Mouse (Mus musculus): Measurements from ENCODE around the gene Disp2. TPM values are rescaled to one million over a fixed set of nuclear protein-coding genes. Genes with fewer than 3 reads are reported as not detected.

The Disp2 gene
- polyA plus RNA-seq, 1 experiment from 2014 or later, result 18.0 TPM

- Histone ChIP-seq H3K4me3 (ENCODE audit: low read depth, low read length) (no peak overlapping the region), H3K9ac (ENCODE audit: low read length) (no peak overlapping the region), H3K36me3 (ENCODE audit: control insufficient read depth, insufficient read depth, low read length) (peaks cover 10% of the 10 kb centered on the region; the same call in 1 of the 2 replicates), H3K27me3 (replicated peaks; ENCODE audit: control insufficient read depth, insufficient read depth, low read length) (no peaks in the 10 kb centered on the region), H3K27ac (ENCODE audit: low read depth, low read length) (no peak overlapping the region), H3K9me3 (replicated peaks; ENCODE audit: control insufficient read depth, low read length) (no peaks in the 10 kb centered on the region), H3K4me1 (ENCODE audit: control insufficient read depth, insufficient read depth, low read length) (peaks cover 4% of the 10 kb centered on the region), H3K4me2 (ENCODE audit: low read length) (no peak overlapping the region)
- DNase-seq (ENCODE audit: low spot score), result peak; percentile 63
- WGBS, result 67% methylated on average over 11 of the region's 11 CpGs
- ATAC-seq, result peak; percentile 30; the same call in 1 of the 2 replicates
Observed at GRCm38 (mm10) chr2:118789501-118789900, 10.0 kb downstream of the Disp2 start.

GRCm38 (mm10) chr2:118790221-118790550 is 10.7 kb downstream of the Disp2 start:
- ATAC-seq, result no peak

GRCm38 (mm10) chr2:118790551-118791525 is 11.3 kb downstream of the Disp2 start:
- no peak overlapping the region for H3K9ac ChIP-seq (ENCODE audit: low read length)
- H3K36me3 ChIP-seq (ENCODE audit: control insufficient read depth, insufficient read depth, low read length), result peaks cover 10% of the 10 kb centered on the region; the same call in 1 of the 2 replicates

More at GRCm38 (mm10) chr2:118790221-118790550, 10.7 kb downstream of the Disp2 start:
- no peaks in the 10 kb centered on the region for H3K27me3 ChIP-seq (replicated peaks; ENCODE audit: control insufficient read depth, insufficient read depth, low read length)
- H3K9me3 ChIP-seq (replicated peaks; ENCODE audit: control insufficient read depth, low read length), result no peaks in the 10 kb centered on the region
- WGBS, result 55% methylated on average over 12 of the region's 12 CpGs
- peaks cover 10% of the 10 kb centered on the region; the same call in 1 of the 2 replicates for H3K36me3 ChIP-seq (ENCODE audit: control insufficient read depth, insufficient read depth, low read length)
- H3K4me3 ChIP-seq (ENCODE audit: low read depth, low read length), result no peak overlapping the region
- peak overlapping the region; percentile 39; the same call in 1 of the 2 replicates for H3K4me2 ChIP-seq (ENCODE audit: low read length)
- H3K27ac ChIP-seq (ENCODE audit: low read depth, low read length), result no peak overlapping the region
- H3K4me1 ChIP-seq (ENCODE audit: control insufficient read depth, insufficient read depth, low read length), result peaks cover 4% of the 10 kb centered on the region
- DNase-seq (ENCODE audit: low spot score), result no peak
- no peak overlapping the region for H3K9ac ChIP-seq (ENCODE audit: low read length)

GRCm38 (mm10) chr2:118791591-118792258 is 12.2 kb downstream of the Disp2 start:
- Histone ChIP-seq H3K36me3 (ENCODE audit: control insufficient read depth, insufficient read depth, low read length) (peaks cover 10% of the 10 kb centered on the region; the same call in 1 of the 2 replicates), H3K27ac (ENCODE audit: low read depth, low read length) (no peak overlapping the region), H3K9me3 (replicated peaks; ENCODE audit: control insufficient read depth, low read length) (no peaks in the 10 kb centered on the region), H3K27me3 (replicated peaks; ENCODE audit: control insufficient read depth, insufficient read depth, low read length) (no peaks in the 10 kb centered on the region), H3K9ac (ENCODE audit: low read length) (no peak overlapping the region), H3K4me2 (ENCODE audit: low read length) (no peak overlapping the region), H3K4me1 (ENCODE audit: control insufficient read depth, insufficient read depth, low read length) (peaks cover 4% of the 10 kb centered on the region), H3K4me3 (ENCODE audit: low read depth, low read length) (no peak overlapping the region)
- no peak for ATAC-seq
- WGBS, result 95% methylated on average over 26 of the region's 26 CpGs
- no peak for DNase-seq (ENCODE audit: low spot score)

More at GRCm38 (mm10) chr2:118790551-118791525, 11.3 kb downstream of the Disp2 start:
- no peaks in the 10 kb centered on the region for H3K9me3 ChIP-seq (replicated peaks; ENCODE audit: control insufficient read depth, low read length)
- WGBS, result 23% methylated on average over 44 of the region's 44 CpGs
- H3K4me3 ChIP-seq (ENCODE audit: low read depth, low read length), result no peak overlapping the region
- ATAC-seq (peak; percentile 74), DNase-seq (ENCODE audit: low spot score) (peak; percentile 59)
- H3K4me1 ChIP-seq (ENCODE audit: control insufficient read depth, insufficient read depth, low read length), result peaks cover 4% of the 10 kb centered on the region
- no peaks in the 10 kb centered on the region for H3K27me3 ChIP-seq (replicated peaks; ENCODE audit: control insufficient read depth, insufficient read depth, low read length)
- no peak overlapping the region for H3K27ac ChIP-seq (ENCODE audit: low read depth, low read length)
- peak overlapping the region; percentile 39 for H3K4me2 ChIP-seq (ENCODE audit: low read length)

- Histone ChIP-seq H3K27ac (ENCODE audit: low read depth, low read length) (no peak overlapping the region), H3K9ac (ENCODE audit: low read length) (no peak overlapping the region), H3K4me1 (ENCODE audit: control insufficient read depth, insufficient read depth, low read length) (peaks cover 4% of the 10 kb centered on the region), H3K9me3 (replicated peaks; ENCODE audit: control insufficient read depth, low read length) (no peaks in the 10 kb centered on the region), H3K4me3 (ENCODE audit: low read depth, low read length) (no peak overlapping the region), H3K36me3 (ENCODE audit: control insufficient read depth, insufficient read depth, low read length) (peaks cover 8% of the 10 kb centered on the region; the same call in 1 of the 2 replicates), H3K4me2 (ENCODE audit: low read length) (no peak overlapping the region), H3K27me3 (replicated peaks; ENCODE audit: control insufficient read depth, insufficient read depth, low read length) (no peaks in the 10 kb centered on the region)
- ATAC-seq (no peak), DNase-seq (ENCODE audit: low spot score) (no peak)
- WGBS, result 82% methylated on average over 4 of the region's 4 CpGs
Observed at GRCm38 (mm10) chr2:118792259-118792613, 12.7 kb downstream of the Disp2 start.

- H3K9ac ChIP-seq (ENCODE audit: low read length), result no peak overlapping the region
- DNase-seq (ENCODE audit: low spot score), result no peak
- H3K36me3 ChIP-seq (ENCODE audit: control insufficient read depth, insufficient read depth, low read length), result peaks cover 6% of the 10 kb centered on the region; the same call in 1 of the 2 replicates
- H3K4me3 ChIP-seq (ENCODE audit: low read depth, low read length), result no peak overlapping the region
- peaks cover 4% of the 10 kb centered on the region for H3K4me1 ChIP-seq (ENCODE audit: control insufficient read depth, insufficient read depth, low read length)
- ATAC-seq, result no peak
- H3K9me3 ChIP-seq (replicated peaks; ENCODE audit: control insufficient read depth, low read length), result no peaks in the 10 kb centered on the region
- no peak overlapping the region for H3K4me2 ChIP-seq (ENCODE audit: low read length)
- 85% methylated on average over 4 of the region's 4 CpGs for WGBS
- no peak overlapping the region for H3K27ac ChIP-seq (ENCODE audit: low read depth, low read length)
- no peaks in the 10 kb centered on the region for H3K27me3 ChIP-seq (replicated peaks; ENCODE audit: control insufficient read depth, insufficient read depth, low read length)
Observed at GRCm38 (mm10) chr2:118793636-118794035, 14.1 kb downstream of the Disp2 start.

GRCm38 (mm10) chr2:118802542-118803118 is 23.1 kb downstream of the Disp2 start:
- no peak for DNase-seq (ENCODE audit: low spot score)
- no peaks in the 10 kb centered on the region for H3K27me3 ChIP-seq (replicated peaks; ENCODE audit: control insufficient read depth, insufficient read depth, low read length)
- no peak overlapping the region for H3K9ac ChIP-seq (ENCODE audit: low read length)
- H3K27ac ChIP-seq (ENCODE audit: low read depth, low read length), result no peak overlapping the region
- ATAC-seq, result no peak
- WGBS, result 76% methylated on average over 4 of the region's 4 CpGs
- no peaks in the 10 kb centered on the region for H3K9me3 ChIP-seq (replicated peaks; ENCODE audit: control insufficient read depth, low read length)
- H3K4me1 ChIP-seq (ENCODE audit: control insufficient read depth, insufficient read depth, low read length), result no peaks in the 10 kb centered on the region
- no peak overlapping the region for H3K4me3 ChIP-seq (ENCODE audit: low read depth, low read length)
- no peak overlapping the region for H3K4me2 ChIP-seq (ENCODE audit: low read length)
- H3K36me3 ChIP-seq (ENCODE audit: control insufficient read depth, insufficient read depth, low read length), result no peaks in the 10 kb centered on the region

GRCm38 (mm10) chr2:118804474-118804873 is 25.0 kb downstream of the Disp2 start:
- no peak overlapping the region for H3K9ac ChIP-seq (ENCODE audit: low read length)

More at GRCm38 (mm10) chr2:118804474-118804873, 25.0 kb downstream of the Disp2 start:
- Histone ChIP-seq H3K36me3 (ENCODE audit: control insufficient read depth, insufficient read depth, low read length) (no peaks in the 10 kb centered on the region), H3K27ac (ENCODE audit: low read depth, low read length) (no peak overlapping the region), H3K27me3 (replicated peaks; ENCODE audit: control insufficient read depth, insufficient read depth, low read length) (no peaks in the 10 kb centered on the region), H3K4me2 (ENCODE audit: low read length) (no peak overlapping the region), H3K9me3 (replicated peaks; ENCODE audit: control insufficient read depth, low read length) (no peaks in the 10 kb centered on the region), H3K4me1 (ENCODE audit: control insufficient read depth, insufficient read depth, low read length) (no peaks in the 10 kb centered on the region), H3K4me3 (ENCODE audit: low read depth, low read length) (no peak overlapping the region)
- ATAC-seq (no peak), DNase-seq (ENCODE audit: low spot score) (no peak)
- WGBS, result 79% methylated on average over 2 of the region's 2 CpGs
